Mouse (Mus musculus): ENCODE measurements around the gene Clca4b.
"Not testable (repeated sequence)": the region's sequence is repeated elsewhere in the genome, so short reads cannot be mapped to it uniquely, and the experiment has no call there.

The Clca4b gene

DNA sequence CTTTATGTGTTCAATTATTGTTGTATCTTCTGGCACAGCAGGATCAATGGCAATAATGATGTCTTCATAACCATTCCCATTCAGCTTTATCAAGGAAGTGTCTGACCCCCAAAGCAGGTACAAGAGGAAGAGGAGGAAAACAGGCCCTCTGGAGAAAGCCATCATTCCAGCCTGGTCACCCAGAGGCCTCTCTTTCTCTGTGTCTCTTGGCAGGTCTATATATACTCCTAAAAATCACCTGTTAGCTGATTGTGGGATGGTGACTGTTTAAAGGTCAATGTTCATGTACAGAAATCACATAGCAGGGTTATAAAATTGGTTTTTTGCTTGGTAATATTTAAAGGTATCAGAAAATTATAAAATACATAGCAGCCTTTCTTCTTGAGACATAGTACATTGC, at the start of gene Clca4b:
TSS of gene Clca4b (minus strand) at position 195 of the 400 bp plus-strand sequence.
- no peak for DNase-seq (ENCODE audit: low spot score)

DNA sequence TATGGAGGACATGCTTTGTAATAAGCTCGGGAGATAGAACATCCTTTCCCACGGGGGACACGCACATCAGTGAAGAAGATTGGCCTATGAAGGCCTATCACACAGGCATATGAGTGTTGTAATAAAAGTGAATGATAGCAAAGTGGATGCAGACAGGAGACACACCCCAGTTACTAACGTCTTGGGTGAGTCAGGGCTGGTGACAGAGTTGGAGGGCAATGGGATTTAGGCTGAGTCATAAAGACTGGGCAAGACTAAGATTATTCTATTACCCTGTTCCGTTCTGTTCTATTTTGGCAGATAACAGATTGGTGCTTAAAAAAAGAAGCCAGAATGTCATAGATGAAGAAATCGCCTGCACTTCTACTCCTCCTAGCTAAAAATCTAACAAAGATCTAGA, 48.2 kb upstream of the Clca4b start:
- DNase-seq (ENCODE audit: low spot score), result no peak

GRCm38 (mm10) chr3:144977631-144978030, 45.3 kb upstream of the Clca4b start:
- DNase-seq (ENCODE audit: low spot score), result no peak

GRCm38 (mm10) chr3:144976091-144976490, 43.8 kb upstream of the Clca4b start:
- no peak for DNase-seq (ENCODE audit: low spot score)

DNA sequence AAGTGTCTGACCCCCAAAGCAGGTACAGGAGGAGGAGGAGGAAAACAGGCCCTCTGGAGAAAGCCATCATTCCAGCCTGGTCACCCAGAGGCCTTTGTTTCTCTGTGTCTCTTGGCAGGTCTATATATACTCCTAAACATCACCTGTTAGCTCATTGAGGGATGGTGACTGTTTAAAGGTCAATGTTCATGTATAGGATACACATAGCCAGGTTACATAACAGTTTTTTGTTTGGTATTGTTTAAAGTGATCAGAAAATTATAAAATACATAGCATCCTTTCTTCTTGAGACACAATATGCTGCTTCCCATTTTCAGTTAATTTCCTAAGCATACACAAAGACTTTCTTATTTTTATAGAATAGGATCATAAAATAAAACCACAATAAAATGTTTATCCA, 42.6 kb upstream of the Clca4b start, which contains the start of gene Clca4a:
TSS of gene Clca4a (minus strand) at position 101 of the 400 bp plus-strand sequence.
- DNase-seq (ENCODE audit: low spot score), result no peak

GRCm38 (mm10) chr3:144971553-144972270, 39.4 kb upstream of the Clca4b start:
- DNase-seq (ENCODE audit: low spot score), result no peak

DNA sequence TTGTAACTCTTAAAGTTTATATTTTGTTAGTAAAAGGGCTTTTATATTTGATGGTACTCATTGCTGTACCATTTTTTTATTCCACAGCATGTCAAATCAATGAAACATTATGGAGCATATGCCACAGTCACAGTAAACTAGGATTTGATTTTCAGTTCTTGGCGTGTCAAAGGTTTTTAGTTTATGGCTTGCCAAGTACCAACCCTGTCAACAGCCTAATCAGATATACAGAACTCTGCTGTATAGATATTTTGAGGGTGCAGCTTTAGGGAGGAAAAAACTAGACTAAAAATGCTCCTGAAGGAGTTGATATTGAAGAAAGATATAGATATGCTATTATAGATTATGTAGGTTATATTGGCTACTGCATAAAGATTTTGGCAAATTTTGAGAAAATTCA, 37.4 kb upstream of the Clca4b start:
- no peak for DNase-seq (ENCODE audit: low spot score)

DNA sequence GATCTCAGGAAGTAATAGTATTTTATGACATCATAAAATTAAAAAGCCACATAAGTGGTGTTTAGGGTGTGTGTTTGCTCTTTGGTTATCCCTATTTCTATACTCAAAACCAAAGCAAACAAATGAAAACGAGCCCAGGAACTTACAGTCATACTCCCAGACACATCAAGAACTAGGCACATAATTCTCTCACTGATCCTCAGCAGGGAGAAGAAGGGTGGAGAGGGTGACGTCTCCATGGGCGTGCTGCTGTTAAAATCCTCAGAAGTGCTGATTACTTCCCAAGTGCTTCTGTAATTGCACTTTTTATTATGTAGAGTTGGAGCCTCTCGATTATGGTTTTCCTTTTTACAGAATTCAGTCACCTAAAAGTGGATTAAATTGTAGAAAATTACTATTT, 33.7 kb upstream of the Clca4b start:
- DNase-seq (ENCODE audit: low spot score), result no peak

DNA sequence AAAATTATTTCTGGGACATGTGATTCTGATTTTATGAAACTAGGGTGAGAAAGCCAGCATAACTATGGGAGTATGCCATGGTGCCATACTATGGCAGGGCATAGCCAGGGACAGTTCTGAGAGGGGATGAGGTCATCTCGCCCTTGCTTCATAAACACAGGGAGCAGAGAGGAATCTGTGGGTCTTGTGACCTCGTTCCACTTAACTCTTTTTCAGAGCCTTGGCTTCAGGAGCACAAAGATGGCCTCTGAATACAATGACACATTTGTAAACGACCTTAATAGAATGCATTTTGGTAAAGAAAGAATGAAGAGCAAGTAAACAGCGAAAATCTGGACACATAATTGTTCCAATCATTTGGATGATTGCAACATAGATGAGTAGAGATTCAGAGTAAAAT, 18.5 kb upstream of the Clca4b start:
- peak; percentile 1 for DNase-seq (ENCODE audit: low spot score)

GRCm38 (mm10) chr3:144947376-144947775, 15.0 kb upstream of the Clca4b start:
- DNase-seq (ENCODE audit: low spot score), result not testable (repeated sequence)

- DNase-seq (ENCODE audit: low spot score), result not testable (repeated sequence)
Measured at GRCm38 (mm10) chr3:144933625-144934024, 1.3 kb upstream of the Clca4b start.

GRCm38 (mm10) chr3:144933011-144933491, 722 bp upstream of the Clca4b start:
- DNase-seq (ENCODE audit: low spot score), result no peak

DNA sequence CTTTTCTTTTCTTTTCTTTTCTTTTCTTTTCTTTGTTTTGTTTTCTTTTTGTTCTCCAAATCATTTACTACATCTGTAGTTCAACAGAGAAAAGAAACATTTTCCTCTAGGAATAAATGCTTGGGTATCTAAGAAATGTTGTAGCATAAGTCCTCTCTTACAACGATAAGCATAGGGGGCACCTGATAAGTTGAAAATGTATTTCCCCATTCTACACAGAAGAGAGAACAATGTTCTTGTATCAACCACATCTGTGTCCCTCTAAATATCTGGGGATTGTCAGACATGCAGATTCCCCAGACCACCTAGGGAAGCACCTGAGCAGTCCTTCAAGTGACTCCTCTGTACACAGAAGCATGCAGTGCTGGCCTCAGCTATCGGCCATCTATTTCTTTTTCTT, 18.3 kb downstream of the Clca4b start:
- DNase-seq (ENCODE audit: low spot score), result no peak

DNA sequence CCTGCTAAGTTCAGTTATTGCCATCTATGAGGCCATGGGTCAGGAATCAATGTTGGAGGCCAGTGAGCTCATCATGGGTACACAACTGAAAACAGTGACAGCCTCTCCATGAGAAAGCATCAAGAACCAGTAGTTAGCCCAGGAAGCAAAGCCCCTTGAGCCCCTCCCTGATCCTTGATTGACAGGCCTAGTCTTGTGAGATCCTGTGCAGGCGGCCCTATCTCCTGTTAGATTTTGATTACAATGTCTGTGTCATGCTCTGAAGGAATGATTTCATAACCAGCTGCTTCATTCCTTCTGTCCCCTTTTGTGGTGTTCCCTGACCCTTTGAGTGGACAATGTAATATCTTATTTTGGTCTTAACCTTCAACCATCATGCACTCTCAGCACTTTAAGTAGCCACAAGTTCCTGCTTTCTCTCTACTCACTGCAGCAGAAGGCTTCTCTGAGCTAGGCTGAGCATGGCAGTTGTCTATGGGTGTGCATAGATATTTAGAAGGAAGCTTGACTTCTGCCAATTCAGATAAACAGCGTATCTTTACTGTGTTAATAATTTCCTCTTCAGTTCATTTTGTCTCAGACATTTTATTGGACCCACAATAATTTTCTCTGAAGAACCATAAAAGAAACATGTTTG, 35.2 kb downstream of the Clca4b start:
- DNase-seq (ENCODE audit: low spot score), result no peak

GRCm38 (mm10) chr3:144890246-144890758, 42.0 kb downstream of the Clca4b start:
- no peak for DNase-seq (ENCODE audit: low spot score)

DNA sequence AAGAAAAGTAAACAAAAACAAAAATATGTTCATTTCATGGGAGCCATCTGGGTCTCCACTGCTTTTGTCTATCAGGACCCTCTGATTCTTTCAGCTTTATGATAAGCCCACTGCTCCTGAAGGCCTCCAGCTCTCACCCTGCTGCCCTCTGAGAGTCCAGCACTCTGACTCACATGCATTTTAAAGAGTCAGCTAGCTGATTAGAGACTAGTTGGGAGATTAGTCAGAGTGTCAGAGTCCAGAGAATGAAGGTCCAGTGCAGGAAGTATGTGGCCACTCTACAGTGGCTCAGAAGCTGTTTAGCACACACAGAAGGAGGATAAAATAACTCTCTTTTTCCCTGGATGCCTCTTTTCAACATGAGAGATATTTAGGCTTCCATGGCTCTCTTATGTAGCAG, 45.4 kb downstream of the Clca4b start:
- no peak for DNase-seq (ENCODE audit: low spot score)

GRCm38 (mm10) chr3:144872012-144872411, 60.3 kb downstream of the Clca4b start:
- not testable (repeated sequence) for DNase-seq (ENCODE audit: low spot score)
